In genomic region chr16:87957449-87957848, GRCm38 (mm10) we compare ENCODE assay signal across 22 mouse cellular contexts.
DNase-seq lines count a peak whose midpoint lies in the region; ATAC-seq and TF ChIP-seq lines count a peak whose summit lies in the region.
"Had no signal": no experiment of that assay in that cellular context is flagged by ENCODE, and none has a peak within 500 bp of the region (broad histone marks: within the 10 kb centered on the region; RNA-seq: fewer than 3 reads in every experiment).

No protein-coding gene starts in this region.

- no peak overlapping the region for H3K4me2 ChIP-seq in kidney, embryonic 14.5 days (replicated peaks; ENCODE audit: low read depth, low read length)
- H3K4me2 ChIP-seq in kidney, embryonic 15.5 days, result no peak overlapping the region
- H3K4me2 ChIP-seq in kidney, embryonic 16.5 days (replicated peaks; ENCODE audit: low read depth, low read length), result no peak overlapping the region
- no peak overlapping the region for H3K4me2 ChIP-seq in kidney, postnatal 0 days (ENCODE audit: low read length)

- no peaks in the 10 kb centered on the region for H3K27me3 ChIP-seq in kidney, embryonic 14.5 days (ENCODE audit: control insufficient read depth, insufficient read depth, low read length)
- H3K27me3 ChIP-seq in kidney, adult 2 months (replicated peaks; ENCODE audit: control insufficient read depth, insufficient read depth, low read length), result no peaks in the 10 kb centered on the region; the same call in 1 of the 2 replicates
- no peaks in the 10 kb centered on the region for H3K27me3 ChIP-seq in kidney, embryonic 15.5 days
- no peaks in the 10 kb centered on the region for H3K27me3 ChIP-seq in kidney, embryonic 16.5 days (ENCODE audit: insufficient read depth, low read length)
- H3K27me3 ChIP-seq in kidney, postnatal 0 days (ENCODE audit: insufficient read depth, low read length), result no peaks in the 10 kb centered on the region
- H3K27me3 ChIP-seq: CH12.LX had no signal

- no peaks in the 10 kb centered on the region; the same call in 1 of the 2 replicates for H3K4me1 ChIP-seq in kidney, embryonic 14.5 days (ENCODE audit: control insufficient read depth, insufficient read depth, low read length)
- H3K4me1 ChIP-seq in kidney, adult 2 months (ENCODE audit: control insufficient read depth, insufficient read depth, low read length), result no peaks in the 10 kb centered on the region
- peaks cover 2% of the 10 kb centered on the region; the same call in 1 of the 2 replicates for H3K4me1 ChIP-seq in kidney, embryonic 15.5 days
- H3K4me1 ChIP-seq in kidney, embryonic 16.5 days (ENCODE audit: insufficient read depth, low read length), result peaks cover 3% of the 10 kb centered on the region; the same call in 1 of the 2 replicates
- H3K4me1 ChIP-seq in kidney, postnatal 0 days (replicated peaks; ENCODE audit: insufficient read depth, low read length), result 0 out of 2 replicates have a peak, but pooled peaks cover 3% of the 10 kb centered on the region

- H3K36me3 ChIP-seq in kidney, embryonic 14.5 days (ENCODE audit: control insufficient read depth, insufficient read depth, low read length), result no peaks in the 10 kb centered on the region
- H3K36me3 ChIP-seq in kidney, adult 2 months (ENCODE audit: control insufficient read depth, insufficient read depth, low read length), result no peaks in the 10 kb centered on the region
- H3K36me3 ChIP-seq in kidney, embryonic 15.5 days, result no peaks in the 10 kb centered on the region
- no peaks in the 10 kb centered on the region for H3K36me3 ChIP-seq in kidney, embryonic 16.5 days (ENCODE audit: insufficient read depth, low read length)
- no peaks in the 10 kb centered on the region for H3K36me3 ChIP-seq in kidney, postnatal 0 days (ENCODE audit: insufficient read depth, low read length)
- H3K36me3 ChIP-seq: G1E had no signal

- TF ChIP-seq POLR2A in kidney, adult 2 months (IDR thresholded peaks at IDR 0.05; ENCODE audit: low read depth, low read length), result no peak

- WGBS in kidney, embryonic 14.5 days, result 43% methylated on average over 10 of the region's 10 CpGs
- WGBS in kidney, adult 2 months, result 34% methylated on average over 10 of the region's 10 CpGs
- 40% methylated on average over 10 of the region's 10 CpGs for WGBS in kidney, embryonic 15.5 days
- 37% methylated on average over 10 of the region's 10 CpGs for WGBS in kidney, embryonic 16.5 days
- WGBS in kidney, postnatal 0 days, result 38% methylated on average over 10 of the region's 10 CpGs

- ATAC-seq in kidney, embryonic 14.5 days (ENCODE audit: low FRiP score, low TSS enrichment), result peak; percentile 44; the same call in 1 of the 2 replicates
- peak; percentile 63; the same call in 1 of the 2 replicates for ATAC-seq in kidney, embryonic 15.5 days (replicated peaks; ENCODE audit: low FRiP score)
- ATAC-seq in kidney, embryonic 16.5 days (ENCODE audit: low FRiP score, low TSS enrichment), result peak; percentile 52; the same call in 1 of the 2 replicates
- ATAC-seq in kidney, postnatal 0 days (replicated peaks; ENCODE audit: low FRiP score, low read depth), result no peak
- ATAC-seq: activated CD4-positive, CD25-positive, alpha-beta regulatory T cell, adult 4 months; CD4-positive, CD25-positive, alpha-beta regulatory T cell, adult 4 months; Patski had no signal

- no peak overlapping the region for H3K9ac ChIP-seq in kidney, embryonic 14.5 days (ENCODE audit: low read depth, low read length)
- H3K9ac ChIP-seq in kidney, embryonic 15.5 days, result no peak overlapping the region
- no peak overlapping the region for H3K9ac ChIP-seq in kidney, embryonic 16.5 days (replicated peaks; ENCODE audit: low read length)
- no peak overlapping the region for H3K9ac ChIP-seq in kidney, postnatal 0 days (ENCODE audit: low read depth, low read length)

- no peak overlapping the region for H3K4me3 ChIP-seq in kidney, embryonic 14.5 days (ENCODE audit: low read length)
- no peak overlapping the region for H3K4me3 ChIP-seq in kidney, adult 2 months (ENCODE audit: insufficient read depth, low read depth, low read length)
- no peak overlapping the region for H3K4me3 ChIP-seq in kidney, embryonic 15.5 days (replicated peaks)
- H3K4me3 ChIP-seq in kidney, embryonic 16.5 days (ENCODE audit: low read length), result no peak overlapping the region
- no peak overlapping the region for H3K4me3 ChIP-seq in kidney, postnatal 0 days (replicated peaks; ENCODE audit: low read depth, low read length)

- DNase-seq in kidney, adult 2 months, result no peak
- no peak for DNase-seq in kidney, adult 11 months
- DNase-seq in kidney, postnatal 10 days, result no peak
- DNase-seq in kidney, postnatal 0 days (ENCODE audit: low spot score), result peak; percentile 31
- DNase-seq in kidney, postnatal 25 days, result no peak
- DNase-seq: adrenal gland, adult 2 months; adrenal gland, adult 8-10 months; adrenal gland, postnatal 10 days; adrenal gland, postnatal 14 days; adrenal gland, postnatal 25 days; adrenal gland, postnatal 36 days; B cell, adult 2 months; cerebellum, adult 11 months; cerebellum, adult 11-12 months had no signal

- no peak overlapping the region for H3K27ac ChIP-seq in kidney, embryonic 14.5 days (ENCODE audit: low read depth, low read length)
- H3K27ac ChIP-seq in kidney, adult 2 months (ENCODE audit: insufficient read depth, low read depth, low read length), result no peak overlapping the region
- no peak overlapping the region for H3K27ac ChIP-seq in kidney, embryonic 15.5 days
- no peak overlapping the region for H3K27ac ChIP-seq in kidney, embryonic 16.5 days (ENCODE audit: low read length)
- H3K27ac ChIP-seq in kidney, postnatal 0 days, result no peak overlapping the region

- no peak for TF ChIP-seq CTCF in kidney, adult 2 months (conservative IDR thresholded peaks at IDR 0.05; ENCODE audit: insufficient read depth, insufficient read length, low read depth, low read length)
- TF ChIP-seq CTCF in kidney, postnatal 0 days (IDR thresholded peaks at IDR 0.05; ENCODE audit: low read depth), result no peak

- H3K9me3 ChIP-seq in kidney, embryonic 14.5 days (ENCODE audit: control insufficient read depth, low read length), result no peaks in the 10 kb centered on the region
- H3K9me3 ChIP-seq in kidney, embryonic 15.5 days (replicated peaks), result no peaks in the 10 kb centered on the region
- no peaks in the 10 kb centered on the region for H3K9me3 ChIP-seq in kidney, embryonic 16.5 days (ENCODE audit: low read length)
- no peaks in the 10 kb centered on the region for H3K9me3 ChIP-seq in kidney, postnatal 0 days (replicated peaks; ENCODE audit: low read length)
